Mouse (Mus musculus) WW6 (cell line): ENCODE results near the gene Pdyn.

ENCODE experiments used
- DNase-seq: peaks from one replicate; pipeline ENCODE4 v3.0.0-alpha.2; 2013; ENCODE audit warnings: low read depth, low spot score

Pdyn gene

DNA sequence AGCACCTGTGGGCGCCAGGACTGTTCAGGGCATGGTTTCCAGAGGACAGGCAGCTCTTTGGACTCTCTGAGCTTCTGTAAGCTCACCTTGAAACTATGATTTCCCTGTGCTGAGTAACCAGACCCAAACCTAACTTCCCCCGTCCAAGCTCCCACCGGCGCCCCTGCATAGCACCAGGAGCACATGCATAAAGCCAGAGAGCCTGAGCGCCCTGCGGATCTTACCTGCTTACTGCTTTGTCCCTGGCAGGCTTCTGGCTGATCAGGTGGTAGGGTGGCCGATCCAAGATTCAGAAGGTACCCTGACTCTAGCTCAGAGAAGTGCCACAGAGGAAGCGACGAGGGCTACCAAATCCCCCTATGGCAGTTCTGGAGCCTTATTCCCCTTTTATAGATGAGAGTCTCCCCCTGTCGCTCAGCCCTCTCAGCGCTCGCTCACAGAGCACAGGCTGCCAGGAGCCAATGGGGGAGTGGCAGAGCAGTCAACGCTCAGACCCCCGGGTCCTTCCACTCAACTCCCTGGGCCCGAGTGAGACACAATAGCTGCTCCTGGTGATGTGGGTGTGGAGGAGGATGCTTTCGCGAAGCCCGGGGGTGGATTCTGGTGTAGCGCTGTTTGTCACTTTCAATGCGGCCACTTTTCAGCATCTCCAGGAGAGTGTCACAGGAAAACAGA, at the start of gene Pdyn:
Gene Pdyn (minus strand): TSS at position 361 of the 675 bp plus-strand sequence.
- DNase-seq, result no peak

DNA sequence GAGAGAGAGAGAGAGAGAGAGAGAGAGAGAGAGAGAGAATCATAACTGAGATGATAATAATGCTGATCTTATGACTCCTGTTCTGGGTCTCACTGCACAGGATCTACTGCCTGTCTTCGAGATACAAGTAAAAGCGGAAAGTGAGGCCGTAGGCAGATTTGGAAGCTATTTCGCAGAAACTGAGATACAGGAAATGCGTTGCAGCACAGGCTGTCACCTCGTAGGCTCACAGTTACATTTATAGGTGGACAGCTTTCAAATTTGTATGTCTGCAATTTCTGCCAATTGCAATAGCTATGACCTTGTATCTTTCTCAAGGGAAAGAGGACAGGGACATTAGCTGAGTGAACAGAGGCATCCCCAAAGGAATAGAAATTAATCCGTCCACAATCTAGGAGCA, 42.4 kb upstream of the Pdyn start:
- no peak for DNase-seq

GRCm38 (mm10) chr2:129740515-129740914, 40.9 kb upstream of the Pdyn start:
- no peak for DNase-seq

- DNase-seq, result no peak
Observed at GRCm38 (mm10) chr2:129734031-129734430, 34.4 kb upstream of the Pdyn start.

GRCm38 (mm10) chr2:129729681-129730080, 30.0 kb upstream of the Pdyn start:
- DNase-seq, result no peak

DNA sequence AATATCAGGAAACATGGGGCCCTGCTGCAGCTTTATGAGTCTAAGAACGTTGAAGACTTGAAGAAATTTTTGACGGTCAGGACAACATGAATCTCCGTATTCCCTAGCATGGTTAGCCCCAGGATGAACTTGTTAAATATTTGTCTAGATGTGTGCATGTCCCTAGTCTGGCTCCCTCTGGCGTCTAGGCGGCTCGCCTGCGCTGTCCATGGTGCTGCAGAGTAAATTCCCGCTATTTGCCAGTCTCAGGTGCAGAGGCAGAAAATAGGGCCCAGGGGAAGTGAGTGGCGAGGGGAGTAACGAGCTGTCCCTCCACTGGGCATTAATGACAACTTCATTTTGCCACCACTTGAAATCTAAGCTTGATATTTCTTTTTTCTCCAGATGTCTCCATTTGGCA, 16.0 kb upstream of the Pdyn start:
- no peak for DNase-seq

DNA sequence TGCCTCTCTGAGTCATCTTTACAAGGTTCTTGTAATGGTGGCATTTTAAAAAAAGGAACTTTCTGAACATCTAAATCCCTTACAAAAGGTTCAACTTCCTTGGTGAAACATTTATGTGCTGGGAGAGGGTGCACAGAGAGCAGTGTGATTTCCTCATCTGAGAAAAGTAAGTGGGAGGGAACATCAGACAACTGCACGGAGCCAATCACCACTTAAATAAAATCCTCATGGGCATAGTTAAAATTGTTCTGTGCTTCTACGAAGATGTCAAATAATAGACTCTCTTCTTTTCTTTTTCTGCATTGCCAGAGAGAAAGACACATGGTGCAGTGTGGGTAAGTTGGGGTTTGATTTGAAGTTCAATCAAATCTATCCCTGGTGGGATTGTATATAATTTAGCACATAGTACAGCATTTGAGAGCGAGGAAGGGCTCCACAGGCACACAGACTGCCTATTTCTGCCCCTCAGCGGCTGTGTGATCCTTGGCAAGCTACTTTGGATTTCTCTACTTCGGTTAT, 13.4 kb upstream of the Pdyn start:
- no peak for DNase-seq

DNA sequence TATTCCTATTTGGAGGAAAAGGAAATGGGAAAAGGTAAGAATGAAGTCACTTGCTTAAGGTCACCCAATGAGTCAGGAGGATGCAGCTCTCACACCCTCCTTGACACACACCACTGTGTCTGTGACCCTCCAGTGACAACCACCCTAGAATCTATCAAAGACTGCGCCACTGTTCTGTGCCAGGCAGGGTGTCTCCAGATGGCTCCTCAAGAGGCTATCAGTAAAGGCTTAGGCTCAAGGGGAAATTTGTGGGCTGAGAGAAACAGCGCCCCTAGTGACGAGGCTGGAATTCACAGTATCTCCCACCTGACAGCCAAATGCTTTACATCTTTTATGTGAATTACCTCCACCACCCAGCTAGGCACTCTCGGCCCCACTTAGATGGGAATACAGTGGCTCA, 3.6 kb downstream of the Pdyn start:
- DNase-seq, result peak; percentile 75

GRCm38 (mm10) chr2:129694303-129694702, 5.3 kb downstream of the Pdyn start:
- DNase-seq, result no peak

- DNase-seq, result no peak
Observed at GRCm38 (mm10) chr2:129692694-129693093, 7.0 kb downstream of the Pdyn start.

GRCm38 (mm10) chr2:129689694-129690093, 9.9 kb downstream of the Pdyn start:
- no peak for DNase-seq

- DNase-seq, result no peak
Observed at GRCm38 (mm10) chr2:129688036-129688625, 11.5 kb downstream of the Pdyn start.

DNA sequence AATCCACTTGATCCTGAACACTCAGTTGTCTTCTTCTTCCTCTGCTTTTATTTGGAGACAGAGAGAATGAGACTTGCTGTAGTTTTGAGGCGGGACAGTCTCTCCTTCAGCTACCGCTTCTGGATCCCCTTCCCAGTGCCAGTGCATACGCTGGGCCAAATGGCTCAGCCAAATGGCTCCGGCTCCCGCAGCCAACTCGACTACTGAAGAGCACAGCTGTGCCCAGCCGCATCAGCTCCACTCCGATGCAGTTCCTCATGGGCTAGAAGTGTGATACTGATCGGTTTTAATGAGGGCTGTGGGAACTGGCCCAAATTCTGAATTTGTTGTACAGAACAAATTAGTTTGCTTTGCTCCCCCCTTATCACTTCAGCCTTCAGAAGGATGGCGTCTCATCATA, 12.7 kb downstream of the Pdyn start:
- no peak for DNase-seq

GRCm38 (mm10) chr2:129684014-129684413, 15.6 kb downstream of the Pdyn start:
- no peak for DNase-seq

DNA sequence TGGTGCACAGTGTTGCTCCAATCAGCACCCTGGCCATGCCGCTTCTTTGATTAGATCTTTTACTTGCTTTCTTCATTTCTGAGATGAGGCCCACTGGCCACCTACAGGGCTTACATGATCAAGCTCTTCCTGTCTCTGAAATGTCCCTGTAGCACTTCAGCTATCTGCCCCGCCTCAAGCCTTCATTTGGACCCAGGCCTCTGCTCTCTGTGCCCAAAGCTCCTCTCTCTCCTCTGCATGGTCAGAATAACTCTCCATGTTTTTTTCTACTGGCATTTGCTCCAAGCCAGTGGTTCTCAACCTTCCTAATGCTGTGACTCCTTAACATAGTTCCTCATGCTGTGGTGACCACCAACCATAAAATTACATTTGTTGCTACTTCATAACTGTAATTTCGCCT, 19.4 kb downstream of the Pdyn start:
- no peak for DNase-seq

DNA sequence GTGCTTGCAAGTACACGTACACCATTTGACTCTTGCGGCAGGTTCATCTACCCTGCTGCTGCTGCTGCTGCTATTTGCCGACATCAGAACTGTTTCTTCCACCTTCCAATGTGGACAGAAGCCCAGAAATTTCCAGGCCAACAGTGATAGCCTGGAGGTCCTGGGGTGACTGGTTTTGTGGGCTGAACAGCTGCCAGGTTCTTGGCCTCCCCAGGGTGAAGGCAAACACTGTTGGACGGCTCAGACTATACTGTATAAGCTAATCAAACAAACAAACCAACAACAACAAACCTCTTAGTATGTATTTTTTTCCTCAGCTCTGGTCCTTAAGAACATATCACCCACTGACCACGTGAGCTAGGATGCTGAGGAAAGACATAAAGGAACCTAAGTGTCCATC, 20.6 kb downstream of the Pdyn start:
- no peak for DNase-seq

DNA sequence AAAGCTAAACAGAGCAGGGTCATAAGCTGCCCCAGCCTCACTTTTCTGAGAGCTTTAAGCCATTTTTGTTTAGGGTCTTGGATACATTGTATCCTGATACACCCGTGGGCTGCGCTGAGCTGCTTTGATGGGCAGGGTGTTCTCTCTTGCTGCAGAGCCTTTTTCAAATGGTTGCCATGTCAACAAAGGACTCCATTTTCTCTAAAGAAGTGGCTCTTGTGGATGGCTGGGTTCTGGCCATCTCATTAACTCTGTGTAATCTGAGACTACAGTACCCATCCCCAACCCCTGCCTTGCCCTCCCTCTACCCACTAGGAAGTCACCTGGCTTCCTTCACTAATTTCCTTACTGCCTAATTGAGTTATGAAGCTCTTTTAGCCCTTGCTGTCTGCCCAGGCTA, 22.0 kb downstream of the Pdyn start:
- DNase-seq, result no peak

DNA sequence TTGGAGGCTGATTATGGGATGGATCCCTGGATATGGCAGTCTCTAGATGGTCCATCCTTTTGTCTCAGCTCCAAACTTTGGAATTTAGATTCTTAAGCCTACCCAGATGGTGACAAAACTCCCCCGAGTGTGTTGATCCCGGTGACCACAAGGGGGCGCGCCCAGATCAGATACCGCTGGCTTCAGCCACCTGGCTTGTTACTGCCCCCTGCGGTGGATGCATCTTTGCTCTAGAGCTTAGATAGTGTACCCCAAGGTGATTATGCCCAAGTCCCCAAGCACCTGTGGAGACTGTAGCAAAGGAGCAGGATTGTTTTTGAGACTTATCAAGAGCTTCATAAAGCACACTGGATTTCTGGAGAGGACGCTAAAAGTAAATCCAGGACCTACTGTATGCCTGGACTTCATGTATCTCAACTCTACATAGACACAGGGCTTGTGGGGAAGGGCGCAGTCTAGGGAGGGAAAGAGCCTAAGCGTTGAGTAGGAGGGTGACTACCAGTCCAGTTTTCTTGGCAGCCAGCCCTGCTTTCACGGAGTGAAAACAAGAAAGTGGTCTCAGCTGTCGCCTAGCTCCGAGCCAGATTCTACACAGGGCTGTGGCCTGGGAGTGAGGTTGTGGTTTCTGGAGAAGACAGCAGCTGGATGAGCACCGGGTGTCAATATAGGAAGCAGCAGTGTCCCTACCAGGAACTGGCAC, 24.6 kb downstream of the Pdyn start:
- DNase-seq, result peak; percentile 65

- no peak for DNase-seq
Observed at GRCm38 (mm10) chr2:129671911-129672310, 27.7 kb downstream of the Pdyn start.

- no peak for DNase-seq
Observed at GRCm38 (mm10) chr2:129662484-129662883, 37.2 kb downstream of the Pdyn start.

GRCm38 (mm10) chr2:129660020-129660419, 39.6 kb downstream of the Pdyn start:
- no peak for DNase-seq

- no peak for DNase-seq
Observed at GRCm38 (mm10) chr2:129658796-129659195, 40.8 kb downstream of the Pdyn start.

- no peak for DNase-seq
Observed at GRCm38 (mm10) chr2:129655033-129655432, 44.6 kb downstream of the Pdyn start.
